Mouse (Mus musculus) kidney, postnatal 25 days (tissue): ENCODE measurements around the gene Ttc37.

ENCODE experiments used
- DNase-seq, 2 experiments: peaks; one replicate each; pipeline ENCODE4 v3.0.0; 2021; ENCODE audit warnings: mixed read lengths in 2 of 2

The Ttc37 gene

GRCm38 (mm10) chr13:76160587-76160986, 62.1 kb downstream of the Ttc37 start:
- no peak for DNase-seq

- no peak for DNase-seq
Measured at GRCm38 (mm10) chr13:76174297-76174696, 75.8 kb downstream of the Ttc37 start.

- no peak for DNase-seq
Measured at GRCm38 (mm10) chr13:76178700-76179099, 80.2 kb downstream of the Ttc37 start.

- DNase-seq: no peak
Measured at GRCm38 (mm10) chr13:76187651-76188050, 89.1 kb downstream of the Ttc37 start.

- no peak for DNase-seq
Measured at GRCm38 (mm10) chr13:76189190-76189589, 90.7 kb downstream of the Ttc37 start.

GRCm38 (mm10) chr13:76190273-76190672, 91.7 kb downstream of the Ttc37 start:
- no peak for DNase-seq

- DNase-seq: no peak
Measured at GRCm38 (mm10) chr13:76194937-76195336, 96.4 kb downstream of the Ttc37 start.

GRCm38 (mm10) chr13:76195431-76196138, 97.1 kb downstream of the Ttc37 start:
- no peak for DNase-seq

GRCm38 (mm10) chr13:76197297-76197848, 98.8 kb downstream of the Ttc37 start:
- no peak for DNase-seq

- no peak for DNase-seq
Measured at GRCm38 (mm10) chr13:76199943-76200342, 101.4 kb downstream of the Ttc37 start.

GRCm38 (mm10) chr13:76214928-76215327, 116.4 kb downstream of the Ttc37 start:
- DNase-seq: no peak

- DNase-seq: no peak
Measured at GRCm38 (mm10) chr13:76215397-76215796, 116.9 kb downstream of the Ttc37 start.
